Mouse (Mus musculus) kidney, embryonic 16.5 days (tissue): ENCODE data around the gene Dyrk3. TPM values are rescaled to one million over a fixed set of nuclear protein-coding genes. Genes with fewer than 3 reads are reported as not detected.

ENCODE experiments used
- ATAC-seq: fragments of 200-750 bp; cut with Nextera tagmentation; 2 replicates; pipeline ENCODE4 v1.8.0; 2017; ENCODE audit warnings: moderate TSS enrichment; ENCODE audit not compliant: low FRiP score, low TSS enrichment
- H3K27ac ChIP-seq: fragments of 300-500 bp; sonication (generic); 2 replicates; pipeline ENCODE4 v1.5.1; 2014; ENCODE audit warnings: low read length
- H3K27me3 ChIP-seq: fragments of 300-500 bp; sonication (generic); 2 replicates; pipeline ENCODE4 v1.6.1; 2014; ENCODE audit warnings: low read length, control low read depth, mixed read lengths; ENCODE audit not compliant: insufficient read depth
- H3K36me3 ChIP-seq: fragments of 300-500 bp; sonication (generic); 2 replicates; pipeline ENCODE4 v1.6.1; 2014; ENCODE audit warnings: low read length, control low read depth, mixed read lengths; ENCODE audit not compliant: insufficient read depth
- H3K4me1 ChIP-seq: fragments of 300-500 bp; sonication (generic); 2 replicates; pipeline ENCODE4 v1.6.1; 2014; ENCODE audit warnings: low read length, control low read depth, mixed read lengths; ENCODE audit not compliant: insufficient read depth
- H3K4me2 ChIP-seq: fragments of 300-500 bp; sonication (generic); replicated peaks from 2 replicates; pipeline ENCODE4 v1.6.1; 2014; ENCODE audit warnings: low read depth, low read length
- H3K4me3 ChIP-seq: fragments of 300-500 bp; sonication (generic); 2 replicates; pipeline ENCODE4 v1.5.1; 2014; ENCODE audit warnings: mild to moderate bottlenecking, low read length
- H3K9ac ChIP-seq: fragments of 300-500 bp; sonication (generic); replicated peaks from 2 replicates; pipeline ENCODE4 v1.6.1; 2014; ENCODE audit warnings: low read length
- H3K9me3 ChIP-seq: fragments of 300-500 bp; sonication (generic); 2 replicates; pipeline ENCODE4 v1.6.1; 2016; ENCODE audit warnings: low read length, control low read depth
- WGBS: fragments of 180-500 bp; shearing (Covaris S2); extraction: QIAGEN DNeasy Blood & Tissue Kit; methylation state at CpG from one replicate; pipeline ENCODE4 v1.1.7; 2014; 5-methylcytosine and 5-hydroxymethylcytosine counted together
- polyA plus RNA-seq: library from polyadenylated mRNA; unstranded; fragments of >200 nt; fragmentation: Nextera tagmentation; extraction: Ambion mirVana; gene quantifications from 2 replicates; pipeline ENCODE4 v1.2.1, GENCODE M21; 2015

Dyrk3 gene
- polyA plus RNA-seq, 1 experiment from 2014 or later, result 6.1 TPM

DNA sequence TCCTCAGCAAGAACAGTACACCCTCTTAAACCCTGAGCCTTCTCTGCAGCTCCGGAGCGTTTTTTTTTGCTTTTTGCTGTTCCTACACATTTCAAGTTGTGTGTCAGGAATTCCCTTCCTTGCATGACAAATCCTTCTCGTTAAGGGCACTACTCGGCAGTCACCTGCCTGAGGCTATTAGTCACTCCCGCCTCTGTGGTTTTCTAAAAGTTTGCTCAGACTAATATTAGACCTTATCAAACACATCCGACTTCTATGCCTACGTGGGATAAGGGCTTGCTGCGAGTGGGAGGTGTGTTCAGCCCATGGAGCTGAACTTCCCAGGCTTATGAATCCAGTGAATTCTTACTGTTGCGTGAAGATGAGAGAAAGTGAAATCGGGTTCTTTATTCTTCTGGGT is 19.6 kb downstream of the Dyrk3 start:
- Histone ChIP-seq H3K9ac (no peak overlapping the region), H3K4me1 (0 out of 2 replicates have a peak, but pooled peaks cover 7% of the 10 kb centered on the region), H3K4me3 (no peak overlapping the region), H3K9me3 (no peaks in the 10 kb centered on the region), H3K36me3 (no peaks in the 10 kb centered on the region), H3K27me3 (no peaks in the 10 kb centered on the region), H3K27ac (no peak overlapping the region), H3K4me2 (no peak overlapping the region)
- ATAC-seq, result no peak
- 45% methylated on average over 10 of the region's 10 CpGs for WGBS

DNA sequence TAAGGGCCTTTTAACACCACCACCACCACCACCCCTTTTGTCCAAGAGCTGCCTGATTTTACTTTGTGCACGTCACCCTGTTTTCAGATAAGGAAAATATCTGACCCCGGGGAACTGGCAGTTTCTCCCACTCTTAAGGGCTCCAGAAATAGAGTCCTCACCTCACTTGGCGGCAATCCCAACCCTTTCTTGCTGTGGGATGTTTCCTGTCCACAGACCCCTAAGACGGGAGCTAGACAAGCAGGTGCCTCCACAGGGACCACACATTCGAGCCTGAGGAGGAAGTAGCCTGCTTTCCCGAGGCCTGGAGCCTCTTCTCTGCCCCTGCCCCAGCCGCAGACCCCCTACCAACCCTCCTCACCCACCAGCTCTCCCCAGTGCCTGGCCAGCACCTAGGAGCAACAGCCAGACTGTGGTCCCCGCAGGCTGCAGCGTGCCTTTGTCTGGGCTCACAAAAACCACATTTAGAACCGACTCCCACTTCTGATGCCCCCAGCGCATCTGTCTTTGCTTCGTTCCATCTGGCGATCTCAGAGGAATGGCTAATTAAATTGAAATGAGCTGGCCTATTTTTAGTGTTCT is 21.6 kb downstream of the Dyrk3 start:
- H3K9me3 ChIP-seq, result no peaks in the 10 kb centered on the region
- no peak overlapping the region for H3K27ac ChIP-seq
- peaks cover 12% of the 10 kb centered on the region for H3K4me1 ChIP-seq
- no peaks in the 10 kb centered on the region for H3K36me3 ChIP-seq
- no peak for ATAC-seq
- no peaks in the 10 kb centered on the region for H3K27me3 ChIP-seq
- no peak overlapping the region for H3K4me2 ChIP-seq
- 66% methylated on average over 13 of the region's 13 CpGs for WGBS
- no peak overlapping the region for H3K9ac ChIP-seq
- H3K4me3 ChIP-seq, result no peak overlapping the region

DNA sequence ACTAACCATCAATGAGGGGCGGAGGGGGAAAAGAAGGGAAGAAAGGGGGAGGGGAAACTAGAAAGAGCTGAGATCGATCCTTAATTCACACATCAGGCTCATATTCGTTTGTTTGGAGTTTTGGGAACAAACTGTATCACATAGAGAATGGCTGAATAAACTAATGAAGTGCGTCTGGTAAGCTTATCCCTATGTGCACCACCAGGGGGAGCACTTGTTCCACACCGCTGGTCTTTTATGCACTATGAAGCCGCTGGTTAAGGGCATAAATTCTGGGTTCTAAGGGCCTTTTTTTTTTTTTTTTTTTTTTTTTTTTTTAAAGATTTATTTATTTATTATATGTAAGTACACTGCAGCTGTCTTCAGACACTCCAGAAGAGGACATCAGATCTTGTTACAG is 22.2 kb downstream of the Dyrk3 start:
- no peaks in the 10 kb centered on the region for H3K36me3 ChIP-seq
- ATAC-seq, result no peak
- H3K9ac ChIP-seq, result no peak overlapping the region
- no peak overlapping the region for H3K4me2 ChIP-seq
- no peaks in the 10 kb centered on the region for H3K9me3 ChIP-seq
- no peaks in the 10 kb centered on the region for H3K27me3 ChIP-seq
- no peak overlapping the region for H3K27ac ChIP-seq
- 11% methylated on average over 6 of the region's 6 CpGs for WGBS
- H3K4me1 ChIP-seq, result peaks cover 14% of the 10 kb centered on the region
- H3K4me3 ChIP-seq, result no peak overlapping the region

DNA sequence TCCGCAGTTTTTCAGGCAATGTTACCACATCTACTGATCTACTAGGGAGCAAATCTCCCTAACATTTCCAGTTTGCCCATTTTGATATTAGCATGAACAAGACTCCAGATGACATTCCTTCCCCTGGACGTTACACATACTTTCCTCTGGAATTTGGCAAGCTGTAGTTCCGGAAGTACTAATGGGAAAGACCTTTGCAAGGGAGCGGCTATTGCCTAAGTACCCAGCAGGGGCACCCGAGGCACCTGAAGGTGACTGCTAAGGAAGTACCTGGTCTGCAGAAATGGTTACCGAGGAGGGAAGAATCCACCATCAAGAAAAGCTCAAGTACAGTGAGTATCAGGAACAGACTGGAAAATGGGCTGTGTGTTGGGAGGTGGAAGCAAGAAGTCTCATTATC is 25.6 kb downstream of the Dyrk3 start:
- H3K4me1 ChIP-seq, result peaks cover 25% of the 10 kb centered on the region
- H3K4me2 ChIP-seq, result 0 out of 2 replicates have a peak overlapping the region, but pooled peaks have one; percentile 18
- H3K27me3 ChIP-seq, result no peaks in the 10 kb centered on the region
- H3K36me3 ChIP-seq, result no peaks in the 10 kb centered on the region
- 0 out of 2 replicates have a peak overlapping the region, but pooled peaks have one; percentile 22 for H3K9ac ChIP-seq
- H3K27ac ChIP-seq, result no peak overlapping the region
- no peaks in the 10 kb centered on the region for H3K9me3 ChIP-seq
- H3K4me3 ChIP-seq, result no peak overlapping the region
- no peak for ATAC-seq
- WGBS, result 36% methylated on average over 6 of the region's 6 CpGs

DNA sequence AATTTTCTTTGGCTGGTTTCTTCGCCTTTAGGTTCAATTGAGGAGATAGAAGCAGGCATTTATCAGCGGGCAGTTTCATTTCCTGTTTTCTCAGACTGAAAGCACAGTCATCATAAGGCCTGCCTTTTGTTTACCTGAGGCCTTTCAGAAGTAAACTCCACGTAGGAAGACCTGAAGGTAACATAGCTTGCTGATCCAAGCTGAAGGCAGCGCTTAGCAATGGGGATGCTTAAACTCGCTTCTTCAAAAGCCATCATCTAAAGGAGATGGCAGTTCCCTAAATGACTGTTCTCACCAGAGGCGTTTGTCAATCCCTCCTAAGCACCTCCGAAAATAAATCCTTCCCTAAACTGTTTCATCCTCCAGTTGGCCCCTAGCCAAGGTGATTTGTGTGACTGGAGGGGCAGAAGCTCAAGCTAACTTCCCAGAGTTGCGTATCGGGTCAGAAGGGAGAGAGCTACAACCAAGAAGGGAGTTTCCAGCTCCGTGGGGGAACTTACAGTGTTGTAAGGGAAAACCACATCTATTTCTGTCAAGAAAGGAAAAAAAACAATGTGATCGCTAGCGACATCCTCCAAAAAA is 27.5 kb downstream of the Dyrk3 start:
- H3K9ac ChIP-seq, result no peak overlapping the region
- no peak for ATAC-seq
- peaks cover 27% of the 10 kb centered on the region for H3K4me1 ChIP-seq
- H3K4me2 ChIP-seq, result no peak overlapping the region
- 36% methylated on average over 12 of the region's 12 CpGs for WGBS
- no peaks in the 10 kb centered on the region for H3K9me3 ChIP-seq
- H3K4me3 ChIP-seq, result no peak overlapping the region
- peak overlapping the region; percentile 53; the same call in 1 of the 2 replicates for H3K27ac ChIP-seq
- no peaks in the 10 kb centered on the region for H3K36me3 ChIP-seq
- no peaks in the 10 kb centered on the region for H3K27me3 ChIP-seq

DNA sequence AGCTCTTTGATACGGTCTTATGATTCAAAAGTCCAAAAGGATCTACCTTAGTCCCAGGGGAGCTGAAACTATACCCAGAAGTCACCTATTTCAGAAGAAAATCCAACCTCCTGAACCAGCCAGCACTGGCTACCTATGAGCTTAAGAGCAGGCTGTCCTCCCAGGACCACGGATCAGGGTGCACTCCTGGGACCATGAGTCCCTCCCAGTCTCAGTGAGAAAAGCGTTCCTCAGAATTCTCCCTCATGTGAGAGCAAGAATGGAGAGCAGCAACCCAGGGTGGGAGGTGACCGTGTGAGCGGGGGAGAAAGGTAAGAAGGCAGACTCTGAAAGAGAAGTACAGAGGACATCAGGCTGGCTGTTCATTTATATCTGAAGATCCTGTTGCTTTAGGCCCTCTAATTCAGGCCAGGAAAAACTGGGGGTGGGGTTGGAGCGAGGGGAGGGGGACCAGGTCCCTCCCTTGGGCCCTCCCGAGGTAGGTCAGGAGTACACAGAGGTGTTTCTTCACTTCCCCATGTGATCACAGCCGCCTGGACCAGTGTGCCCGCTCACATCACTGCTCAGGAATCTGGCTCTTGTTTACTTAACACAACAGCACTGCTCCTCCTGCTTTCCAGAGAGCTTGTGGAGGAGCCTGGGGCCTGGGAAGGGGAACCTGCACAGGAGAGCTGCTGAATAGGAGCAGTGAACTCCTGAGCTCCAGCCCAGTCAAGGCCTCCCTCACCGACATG is 30.4 kb downstream of the Dyrk3 start:
- H3K9ac ChIP-seq, result peak overlapping the region; percentile 19; the same call in 1 of the 2 replicates
- H3K9me3 ChIP-seq, result no peaks in the 10 kb centered on the region
- H3K27ac ChIP-seq, result peak overlapping the region; percentile 86
- H3K4me3 ChIP-seq, result no peak overlapping the region
- no peak overlapping the region for H3K4me2 ChIP-seq
- ATAC-seq, result peak; percentile 91
- H3K27me3 ChIP-seq, result no peaks in the 10 kb centered on the region
- no peaks in the 10 kb centered on the region for H3K36me3 ChIP-seq
- 29% methylated on average over 10 of the region's 10 CpGs for WGBS
- H3K4me1 ChIP-seq, result peaks cover 25% of the 10 kb centered on the region

DNA sequence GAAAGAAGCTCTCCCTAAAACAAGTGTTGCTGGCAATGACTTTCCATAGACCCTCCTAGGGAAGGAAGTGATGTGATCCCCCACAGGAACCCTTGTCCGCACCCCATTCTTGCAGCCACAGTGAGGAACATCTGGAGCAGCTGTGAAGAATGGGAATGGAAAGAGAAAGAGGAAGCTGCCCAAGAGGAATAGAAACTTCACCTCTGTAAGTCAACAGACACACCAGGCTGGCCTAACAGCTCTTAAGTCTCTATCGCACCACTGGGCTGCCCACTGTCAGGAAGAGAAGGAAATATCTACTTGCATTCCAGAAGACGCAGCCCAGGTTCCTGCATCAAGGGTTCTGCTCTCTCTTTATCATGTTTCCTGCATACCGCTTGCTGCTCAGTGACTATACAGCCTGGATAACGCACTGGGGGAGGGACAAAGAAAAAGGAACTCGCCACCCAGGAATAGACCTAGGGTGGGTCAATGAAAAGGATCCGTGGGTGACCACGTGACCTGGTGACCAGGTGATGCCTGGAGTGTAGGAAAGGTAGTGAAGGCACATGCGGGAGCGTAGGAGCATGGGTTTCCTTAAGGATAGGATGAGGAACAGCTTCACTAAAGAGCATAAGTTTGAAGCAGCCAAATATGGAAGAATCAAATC is 34.2 kb downstream of the Dyrk3 start:
- no peak for ATAC-seq
- Histone ChIP-seq H3K9ac (no peak overlapping the region), H3K36me3 (no peaks in the 10 kb centered on the region), H3K4me1 (peaks cover 15% of the 10 kb centered on the region), H3K27me3 (no peaks in the 10 kb centered on the region), H3K9me3 (no peaks in the 10 kb centered on the region), H3K27ac (no peak overlapping the region), H3K4me3 (no peak overlapping the region), H3K4me2 (no peak overlapping the region)
- WGBS, result 77% methylated on average over 10 of the region's 10 CpGs

DNA sequence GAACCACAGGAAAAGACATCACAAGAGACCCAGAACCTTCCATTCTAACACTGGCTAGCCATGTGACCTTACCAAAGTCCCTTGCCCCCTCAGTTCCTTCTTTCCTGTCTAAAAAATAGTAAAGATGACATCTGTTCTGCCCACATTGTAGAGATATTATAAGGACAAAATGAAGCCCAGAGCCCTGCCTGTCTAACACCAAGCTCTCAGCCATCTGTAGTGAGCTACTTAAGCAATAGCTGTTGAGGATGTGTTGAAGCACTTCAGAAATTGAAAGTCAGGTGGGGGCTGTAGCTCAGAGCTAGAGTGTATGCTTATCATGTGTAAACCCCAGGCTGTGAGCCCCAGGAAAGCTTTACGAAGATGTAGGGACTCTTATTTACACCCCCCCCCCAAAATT is 37.3 kb downstream of the Dyrk3 start:
- H3K9ac ChIP-seq, result no peak overlapping the region
- WGBS, result 89% methylated on average over 1 of the region's 1 CpGs
- H3K36me3 ChIP-seq, result no peaks in the 10 kb centered on the region
- H3K27ac ChIP-seq, result no peak overlapping the region
- H3K9me3 ChIP-seq, result no peaks in the 10 kb centered on the region
- H3K27me3 ChIP-seq, result no peaks in the 10 kb centered on the region
- no peak overlapping the region for H3K4me3 ChIP-seq
- ATAC-seq, result no peak
- no peak overlapping the region for H3K4me2 ChIP-seq
- peaks cover 6% of the 10 kb centered on the region for H3K4me1 ChIP-seq

DNA sequence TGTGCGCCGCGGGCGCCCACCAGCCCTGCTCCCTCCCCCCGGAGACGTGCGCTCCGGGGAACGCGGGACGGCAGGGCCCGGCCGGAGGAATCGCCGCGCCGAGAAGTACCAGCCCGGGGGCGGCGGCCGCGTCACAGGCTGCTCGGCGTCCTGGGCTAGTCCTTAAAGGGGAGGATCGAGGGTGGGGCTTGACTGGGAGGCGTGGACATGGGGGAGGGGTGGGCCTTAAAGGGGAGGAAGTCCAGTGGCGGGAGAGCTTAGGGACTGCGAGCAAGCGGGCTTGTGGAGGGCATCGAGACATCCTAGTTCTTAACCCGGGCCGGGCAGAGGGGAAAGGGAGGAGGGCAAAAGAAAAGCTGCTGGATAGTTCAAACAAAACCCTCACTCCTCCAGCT is 40.4 kb downstream of the Dyrk3 start, which contains the start of gene Mapkapk2:
TSS of gene Mapkapk2 (minus strand) at position 127 of the 395 bp plus-strand sequence.
- Histone ChIP-seq H3K9ac (peak within 1 kb of the TSS; percentile 85), H3K4me2 (peak within 1 kb of the TSS; percentile 83), H3K27me3 (no peaks in the 10 kb centered on the region), H3K4me3 (peak within 1 kb of the TSS; percentile 84), H3K36me3 (no peaks in the 10 kb centered on the region), H3K27ac (peak within 1 kb of the TSS; percentile 92), H3K4me1 (peaks cover 27% of the 10 kb centered on the region), H3K9me3 (no peaks in the 10 kb centered on the region)
- WGBS, result under 1% methylated on average over 23 of the region's 32 CpGs
- ATAC-seq, result peak; percentile 96
